Mouse (Mus musculus) intestine, postnatal 0 days (tissue): ENCODE data around the gene Helz2. TPM values are rescaled to one million over a fixed set of nuclear protein-coding genes. Genes with fewer than 3 reads are reported as not detected.

Experiments
- ATAC-seq: fragments of 200-750 bp; cut with Nextera tagmentation; 2 replicates; pipeline ENCODE4 v1.8.0; 2017; ENCODE audit warnings: mild to moderate bottlenecking, moderate TSS enrichment, moderate library complexity
- H3K27ac ChIP-seq: fragments of 300-500 bp; sonication (generic); 2 replicates; pipeline ENCODE4 v1.5.1; 2014; ENCODE audit warnings: mild to moderate bottlenecking, low read depth, low read length, moderate library complexity
- H3K27me3 ChIP-seq: fragments of 300-500 bp; sonication (generic); replicated peaks from 2 replicates; pipeline ENCODE4 v1.6.1; 2014; ENCODE audit warnings: low read length, mixed read lengths; ENCODE audit not compliant: control insufficient read depth, insufficient read depth
- H3K36me3 ChIP-seq: fragments of 300-500 bp; sonication (generic); 2 replicates; pipeline ENCODE4 v1.6.1; 2014; ENCODE audit warnings: mild to moderate bottlenecking, moderate library complexity; ENCODE audit not compliant: control insufficient read depth, insufficient read depth
- H3K4me1 ChIP-seq: fragments of 300-500 bp; sonication (generic); replicated peaks from 2 replicates; pipeline ENCODE4 v1.6.1; 2014; ENCODE audit warnings: antibody characterized with exemption, low read length, mixed read lengths; ENCODE audit not compliant: control insufficient read depth, insufficient read depth
- H3K4me2 ChIP-seq: fragments of 300-500 bp; sonication (generic); replicated peaks from 2 replicates; pipeline ENCODE4 v1.6.1; 2014; ENCODE audit warnings: low read depth, mild to moderate bottlenecking, moderate library complexity
- H3K4me3 ChIP-seq: fragments of 300-500 bp; sonication (generic); 2 replicates; pipeline ENCODE4 v1.5.1; 2014; ENCODE audit warnings: low read depth, low read length
- H3K9ac ChIP-seq: fragments of 300-500 bp; sonication (generic); 2 replicates; pipeline ENCODE4 v1.6.1; 2014; ENCODE audit warnings: mild to moderate bottlenecking, low read depth, low read length
- H3K9me3 ChIP-seq: fragments of 300-500 bp; sonication (generic); 2 replicates; pipeline ENCODE4 v1.6.1; 2016; ENCODE audit warnings: mixed run types; ENCODE audit not compliant: control insufficient read depth
- CTCF ChIP-seq: sonication (generic); IDR thresholded peaks from 2 replicates; pipeline ENCODE4 v1.5.1; 2016; ENCODE audit warnings: low read depth, mild to moderate bottlenecking, control low read depth, antibody characterized with exemption, moderate library complexity
- WGBS: fragments of 180-500 bp; shearing (Covaris S2); extraction: QIAGEN DNeasy Blood & Tissue Kit; methylation state at CpG from one replicate; pipeline ENCODE4 v1.1.7; 2014; 5-methylcytosine and 5-hydroxymethylcytosine counted together
- polyA plus RNA-seq: library from polyadenylated mRNA; unstranded; fragments of >200 nt; fragmentation: Nextera tagmentation; extraction: Ambion mirVana; gene quantifications from 2 replicates; pipeline ENCODE4 v1.2.1, GENCODE M21; 2015

The Helz2 gene
- polyA plus RNA-seq, 1 experiment from 2014 or later, result 5.7 TPM

DNA sequence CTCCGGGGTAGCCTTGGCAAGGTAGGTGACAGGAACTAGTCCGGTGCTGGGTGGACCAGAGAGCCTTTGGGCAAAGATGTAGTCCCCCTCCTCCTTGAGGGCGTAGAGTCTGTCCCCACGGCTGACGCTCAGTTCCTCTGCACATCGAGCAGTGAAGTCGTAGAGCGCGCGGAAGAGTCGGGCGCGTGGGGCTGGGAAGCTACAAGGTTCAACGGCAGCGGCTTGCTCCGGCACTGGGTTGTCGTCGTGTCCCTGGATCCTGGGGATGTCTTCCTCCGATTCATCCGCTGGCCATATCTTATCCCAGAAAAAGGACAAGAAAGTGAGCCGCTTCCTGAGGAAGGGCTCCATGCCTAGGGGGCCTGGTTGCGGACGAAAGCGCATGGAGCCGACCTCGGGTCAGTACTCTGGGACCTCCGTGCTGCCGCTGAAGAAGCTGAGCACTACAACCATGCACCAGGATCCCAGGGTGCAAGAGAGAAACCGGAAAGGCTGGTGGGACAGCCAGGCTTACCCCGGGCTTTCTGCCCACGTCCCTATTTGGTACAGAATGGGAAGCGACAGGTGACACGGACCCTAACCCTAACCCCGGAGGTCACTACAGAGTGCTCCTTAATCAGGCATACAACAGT lies 29.3 kb downstream of the Helz2 start:
- Histone ChIP-seq H3K4me2 (peak overlapping the region; percentile 67), H3K9ac (0 out of 2 replicates have a peak overlapping the region, but pooled peaks have one; percentile 5)
- TF ChIP-seq CTCF, result no peak

DNA sequence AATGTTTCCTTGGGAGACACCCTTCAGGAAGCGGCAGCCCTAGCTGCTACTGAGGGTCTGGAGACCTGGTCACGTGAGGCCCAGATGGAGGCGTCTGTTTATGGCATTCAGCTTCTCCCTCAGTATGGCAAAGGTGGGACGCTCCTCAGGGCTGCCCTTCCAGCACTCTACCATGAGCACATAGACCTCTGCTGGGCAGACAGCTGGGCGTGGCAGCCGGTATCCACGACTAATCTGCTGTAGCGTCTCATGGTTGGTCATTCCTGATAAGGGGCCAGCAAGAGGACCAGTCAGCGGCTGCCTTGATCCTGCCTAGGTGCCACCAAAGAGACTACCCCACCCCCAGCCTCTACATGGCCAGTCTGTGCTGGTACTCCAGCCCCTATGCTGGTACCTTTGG lies 35.7 kb downstream of the Helz2 start:
- H3K9ac ChIP-seq, result no peak overlapping the region
- H3K36me3 ChIP-seq, result no peaks in the 10 kb centered on the region
- no peak for ATAC-seq
- H3K27me3 ChIP-seq, result no peaks in the 10 kb centered on the region
- no peak for TF ChIP-seq CTCF
- no peak overlapping the region for H3K4me3 ChIP-seq
- H3K27ac ChIP-seq, result no peak overlapping the region
- no peaks in the 10 kb centered on the region for H3K9me3 ChIP-seq
- WGBS, result 52% methylated on average over 9 of the region's 9 CpGs
- peaks cover 7% of the 10 kb centered on the region; the same call in 1 of the 2 replicates for H3K4me1 ChIP-seq
- no peak overlapping the region for H3K4me2 ChIP-seq

More for the DNA sequence above, 29.3 kb downstream of the Helz2 start:
- Histone ChIP-seq H3K4me3 (peak overlapping the region; percentile 29), H3K27me3 (peaks cover 14% of the 10 kb centered on the region), H3K36me3 (no peaks in the 10 kb centered on the region), H3K4me1 (no peaks in the 10 kb centered on the region), H3K27ac (no peak overlapping the region), H3K9me3 (no peaks in the 10 kb centered on the region)
- ATAC-seq, result 0 out of 2 replicates have a peak, but pooled peaks have one; percentile 15
- WGBS, result 3% methylated on average over 34 of the region's 34 CpGs

DNA sequence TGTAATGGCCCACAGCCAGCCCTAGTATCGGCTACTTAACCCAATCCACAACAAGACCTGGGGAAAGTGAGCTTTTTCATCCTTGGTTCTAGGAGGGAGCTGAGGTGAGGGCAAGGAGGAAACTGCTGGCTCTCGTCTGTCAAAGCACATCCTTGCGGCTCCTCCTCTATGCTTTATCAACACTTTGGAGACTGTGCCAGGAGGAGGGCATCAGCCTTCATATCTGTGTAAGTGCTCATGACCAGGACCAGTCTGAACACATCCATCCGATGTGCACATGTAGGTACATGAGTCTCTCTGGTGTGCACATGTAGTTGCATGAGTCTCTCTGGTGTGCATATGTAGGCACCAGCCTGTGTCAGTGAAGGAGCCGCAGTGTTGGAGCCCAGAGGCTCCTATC lies 36.1 kb downstream of the Helz2 start:
- no peak overlapping the region for H3K27ac ChIP-seq
- WGBS, result 79% methylated on average over 5 of the region's 5 CpGs
- peaks cover 7% of the 10 kb centered on the region; the same call in 1 of the 2 replicates for H3K4me1 ChIP-seq
- H3K36me3 ChIP-seq, result no peaks in the 10 kb centered on the region
- no peak for ATAC-seq
- no peaks in the 10 kb centered on the region for H3K27me3 ChIP-seq
- TF ChIP-seq CTCF, result no peak
- H3K9me3 ChIP-seq, result no peaks in the 10 kb centered on the region
- no peak overlapping the region for H3K4me3 ChIP-seq
- no peak overlapping the region for H3K9ac ChIP-seq
- no peak overlapping the region for H3K4me2 ChIP-seq

DNA sequence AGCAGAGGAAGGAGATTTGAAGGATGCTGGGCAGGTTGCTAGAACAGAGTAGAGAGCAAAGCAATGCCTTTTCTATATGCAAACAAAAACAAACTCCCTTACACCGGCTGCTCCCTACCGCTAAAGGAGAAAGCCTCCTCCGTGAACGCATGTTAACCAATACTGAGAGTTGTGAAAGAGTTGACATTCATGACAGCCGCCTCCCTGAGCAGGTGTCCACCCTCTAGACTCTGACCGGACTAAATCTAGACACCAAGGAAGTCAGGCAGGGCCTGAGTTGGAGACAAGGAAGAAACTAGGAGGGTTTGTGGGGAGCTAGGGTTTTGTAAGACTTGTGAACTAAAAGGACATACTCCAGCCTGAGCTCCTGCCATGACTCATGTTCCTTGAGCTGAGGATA lies 38.9 kb downstream of the Helz2 start:
- Histone ChIP-seq H3K4me2 (peak overlapping the region; percentile 43; the same call in 1 of the 2 replicates), H3K9ac (no peak overlapping the region), H3K4me3 (no peak overlapping the region), H3K9me3 (no peaks in the 10 kb centered on the region), H3K4me1 (peaks cover 7% of the 10 kb centered on the region; the same call in 1 of the 2 replicates), H3K27ac (peak overlapping the region; percentile 70), H3K36me3 (no peaks in the 10 kb centered on the region), H3K27me3 (no peaks in the 10 kb centered on the region)
- TF ChIP-seq CTCF, result no peak
- WGBS, result 39% methylated on average over 6 of the region's 6 CpGs
- peak; percentile 87 for ATAC-seq

DNA sequence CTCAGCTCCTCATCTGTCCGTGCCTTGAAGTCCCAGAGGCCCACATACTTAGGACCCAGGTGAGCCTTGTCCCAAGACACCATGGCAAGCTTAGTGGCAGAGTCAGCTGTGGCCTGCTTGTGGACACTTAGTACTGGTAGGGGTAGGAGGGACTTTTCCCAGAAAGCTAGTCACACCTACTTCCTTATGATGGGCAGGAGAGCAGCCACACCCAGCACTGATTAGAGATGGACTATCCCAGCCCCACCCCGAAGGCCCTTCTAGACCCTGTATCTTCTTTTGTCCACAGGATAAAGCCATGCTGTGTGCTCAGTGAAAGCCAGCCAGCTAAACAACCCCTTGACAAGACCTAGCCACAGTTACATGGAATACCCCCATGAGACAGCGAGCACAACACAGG lies 39.4 kb downstream of the Helz2 start, which contains the start of gene Ptk6:
Ptk6 (minus strand) TSS at position 368 of the 400 bp plus-strand sequence.
- peak; percentile 84 for ATAC-seq
- H3K27ac ChIP-seq, result peak within 1 kb of the TSS; percentile 70
- no peak within 1 kb of the TSS for H3K9ac ChIP-seq
- WGBS, result 65% methylated on average over 3 of the region's 3 CpGs
- H3K36me3 ChIP-seq, result no peaks in the 10 kb centered on the region
- no peak within 1 kb of the TSS for H3K4me3 ChIP-seq
- TF ChIP-seq CTCF, result no peak
- H3K27me3 ChIP-seq, result no peaks in the 10 kb centered on the region
- H3K4me1 ChIP-seq, result peaks cover 7% of the 10 kb centered on the region; the same call in 1 of the 2 replicates
- H3K4me2 ChIP-seq, result peak within 1 kb of the TSS; percentile 43
- H3K9me3 ChIP-seq, result no peaks in the 10 kb centered on the region

DNA sequence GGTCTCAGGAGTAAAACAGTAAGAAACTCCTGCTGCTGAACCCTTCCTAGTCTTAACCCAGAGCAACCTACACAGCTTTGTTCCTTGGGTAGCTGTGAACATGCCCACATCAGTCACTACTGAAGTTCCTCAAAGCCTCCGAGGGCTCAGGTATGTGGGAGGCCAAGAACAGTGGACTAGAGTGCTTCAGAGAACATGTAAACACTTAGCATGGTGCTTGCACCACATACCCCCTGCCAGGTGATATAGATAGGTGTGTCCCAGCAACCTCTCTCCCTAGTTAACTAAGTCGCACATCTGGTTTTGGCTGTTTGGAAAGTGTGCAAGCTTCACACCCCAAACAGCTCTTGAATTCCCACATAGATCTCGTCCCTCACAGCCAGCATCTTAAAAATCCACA lies 40.2 kb downstream of the Helz2 start:
- H3K4me2 ChIP-seq, result peak overlapping the region; percentile 43; the same call in 1 of the 2 replicates
- no peak overlapping the region for H3K9ac ChIP-seq
- 0 out of 2 replicates have a peak overlapping the region, but pooled peaks have one; percentile 70 for H3K27ac ChIP-seq
- ATAC-seq, result no peak
- no peak for TF ChIP-seq CTCF
- no peaks in the 10 kb centered on the region for H3K27me3 ChIP-seq
- H3K36me3 ChIP-seq, result no peaks in the 10 kb centered on the region
- WGBS, result 50% methylated on average over 3 of the region's 3 CpGs
- H3K9me3 ChIP-seq, result no peaks in the 10 kb centered on the region
- H3K4me3 ChIP-seq, result no peak overlapping the region
- H3K4me1 ChIP-seq, result peaks cover 11% of the 10 kb centered on the region; the same call in 1 of the 2 replicates
